Mouse (Mus musculus) hindbrain, embryonic 12.5 days (tissue): ENCODE data around the gene Trim30b. TPM values are rescaled to one million over a fixed set of nuclear protein-coding genes. Genes with fewer than 3 reads are reported as not detected.
"Not testable (repeated sequence)": the region's sequence is repeated elsewhere in the genome, so short reads cannot be mapped to it uniquely, and the experiment has no call there.

Experiments
- ATAC-seq: fragments of 200-750 bp; cut with Nextera tagmentation; 2 replicates; pipeline ENCODE4 v1.8.0; 2017; ENCODE audit warnings: moderate TSS enrichment; ENCODE audit not compliant: low FRiP score
- H3K27ac ChIP-seq: fragments of 300-500 bp; sonication (generic); 2 replicates; pipeline ENCODE4 v1.5.1; 2016; ENCODE audit warnings: mild to moderate bottlenecking
- H3K27me3 ChIP-seq: fragments of 300-500 bp; sonication (generic); 2 replicates; pipeline ENCODE4 v1.6.1; 2016; ENCODE audit warnings: mild to moderate bottlenecking
- H3K36me3 ChIP-seq: fragments of 300-500 bp; sonication (generic); 2 replicates; pipeline ENCODE4 v1.6.1; 2016; ENCODE audit warnings: mild to moderate bottlenecking
- H3K4me1 ChIP-seq: fragments of 300-500 bp; sonication (generic); 2 replicates; pipeline ENCODE4 v1.6.1; 2016
- H3K4me2 ChIP-seq: fragments of 300-500 bp; sonication (generic); replicated peaks from 2 replicates; pipeline ENCODE4 v1.6.1; 2016; ENCODE audit warnings: mild to moderate bottlenecking
- H3K4me3 ChIP-seq: fragments of 300-500 bp; sonication (generic); 2 replicates; pipeline ENCODE4 v1.5.1; 2016; ENCODE audit warnings: mild to moderate bottlenecking
- H3K9ac ChIP-seq: fragments of 300-500 bp; sonication (generic); 2 replicates; pipeline ENCODE4 v1.6.1; 2016; ENCODE audit warnings: mild to moderate bottlenecking, moderate library complexity
- H3K9me3 ChIP-seq: fragments of 300-500 bp; sonication (generic); replicated peaks from 2 replicates; pipeline ENCODE4 v1.6.1; 2016; ENCODE audit warnings: mild to moderate bottlenecking
- WGBS: fragments of 180-500 bp; shearing (Covaris S2); methylation state at CpG from one replicate; pipeline ENCODE4 v1.1.7; 2016; 5-methylcytosine and 5-hydroxymethylcytosine counted together
- polyA plus RNA-seq: library from polyadenylated mRNA; unstranded; fragments of >200 nt; fragmentation: Nextera tagmentation; extraction: Ambion mirVana; gene quantifications from 2 replicates; pipeline ENCODE4 v1.2.1, GENCODE M21; 2016

Gene Trim30b
- polyA plus RNA-seq, result not detected in 2 replicates

DNA sequence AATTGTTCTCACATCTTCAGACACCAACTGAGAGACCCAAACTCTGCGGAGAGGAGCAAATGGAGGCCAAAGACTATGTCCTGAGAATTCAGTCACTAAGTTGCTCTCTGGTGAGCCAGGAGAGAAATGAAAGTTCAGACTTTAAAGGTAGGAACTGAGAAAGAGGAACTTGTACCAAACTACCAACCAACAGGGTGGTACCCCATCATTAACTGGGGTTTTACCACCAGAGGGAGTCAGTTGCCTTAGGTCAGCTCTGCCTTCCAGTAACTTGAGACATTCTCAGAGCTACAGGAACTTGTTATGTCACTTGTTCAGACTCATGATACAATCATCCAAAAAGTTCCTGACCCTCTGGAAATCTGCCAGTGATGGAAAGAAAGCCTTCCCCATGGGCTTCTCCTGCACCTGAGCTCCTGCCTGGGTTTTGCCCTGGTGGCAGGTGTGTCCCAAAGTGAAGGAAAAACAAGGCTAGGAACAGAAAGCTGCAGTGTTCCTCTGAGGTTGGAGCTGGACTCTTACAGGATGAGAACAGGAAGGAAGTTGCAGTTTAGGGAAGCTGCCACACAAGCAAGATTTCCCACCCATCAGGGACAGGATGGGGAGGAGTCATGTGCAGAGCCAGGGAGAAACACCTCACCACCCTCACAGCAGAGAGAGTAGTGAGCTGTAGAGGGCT is at the start of gene Trim30b:
Gene Trim30b (minus strand): TSS at position 149 of the 679 bp plus-strand sequence.
- H3K4me1 ChIP-seq, result no peaks in the 10 kb centered on the region
- no peaks in the 10 kb centered on the region for H3K9me3 ChIP-seq
- H3K9ac ChIP-seq, result no peak within 1 kb of the TSS
- 65% methylated on average over 1 of the region's 1 CpGs for WGBS
- H3K27ac ChIP-seq, result no peak within 1 kb of the TSS
- ATAC-seq, result no peak
- no peak within 1 kb of the TSS for H3K4me2 ChIP-seq
- H3K27me3 ChIP-seq, result no peaks in the 10 kb centered on the region
- H3K4me3 ChIP-seq, result no peak within 1 kb of the TSS
- H3K36me3 ChIP-seq, result no peaks in the 10 kb centered on the region

DNA sequence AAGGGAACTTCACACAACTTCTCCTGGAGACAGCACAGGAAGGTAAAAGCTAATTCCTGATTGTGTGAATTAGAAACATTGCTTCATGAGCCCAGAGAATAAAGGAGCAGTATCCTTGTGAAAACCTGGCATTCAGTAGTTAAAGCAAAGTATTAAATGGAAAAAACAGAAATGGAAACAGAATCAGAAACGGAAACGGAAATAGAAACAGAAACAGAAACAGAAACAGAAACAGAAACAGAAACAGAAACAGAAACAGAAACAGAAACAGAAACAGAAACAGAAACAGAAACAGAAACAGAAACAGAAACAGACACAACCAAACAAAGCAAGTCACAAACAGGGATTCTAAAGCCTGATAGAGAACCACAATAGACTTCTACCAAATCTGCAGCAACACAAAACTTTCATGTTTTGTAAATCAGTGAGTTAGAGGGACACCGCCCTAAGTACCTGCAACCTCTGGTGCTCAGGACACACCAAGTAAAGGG is 34.8 kb upstream of the Trim30b start:
- Histone ChIP-seq H3K27ac (no peak overlapping the region), H3K9ac (no peak overlapping the region), H3K4me2 (no peak overlapping the region), H3K36me3 (no peaks in the 10 kb centered on the region), H3K4me3 (no peak overlapping the region), H3K4me1 (no peaks in the 10 kb centered on the region), H3K9me3 (no peaks in the 10 kb centered on the region), H3K27me3 (no peaks in the 10 kb centered on the region)
- WGBS, result 88% methylated on average over 3 of the region's 3 CpGs
- no peak for ATAC-seq

DNA sequence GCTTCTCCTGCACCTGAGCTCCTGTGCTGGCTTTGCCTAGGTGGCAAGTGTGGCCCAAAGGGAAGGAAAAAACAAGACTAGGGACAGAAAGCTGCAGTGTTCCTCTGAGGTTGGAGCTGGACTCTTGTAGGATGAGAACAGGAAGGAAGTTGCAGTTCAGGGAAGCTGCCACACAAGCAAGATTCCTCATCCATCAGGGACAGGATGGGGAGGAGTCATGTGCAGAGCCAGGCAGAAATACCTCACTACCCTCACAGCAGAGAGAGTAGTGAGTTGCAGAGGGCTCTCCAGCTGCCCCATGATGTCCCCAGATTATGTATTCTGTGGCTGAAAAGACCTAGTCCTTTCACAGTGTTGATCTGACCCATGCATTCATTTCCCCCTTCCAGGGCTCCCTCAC is 31.5 kb upstream of the Trim30b start:
- Histone ChIP-seq H3K4me3 (no peak overlapping the region), H3K27ac (no peak overlapping the region), H3K4me1 (no peaks in the 10 kb centered on the region), H3K9ac (no peak overlapping the region), H3K36me3 (no peaks in the 10 kb centered on the region), H3K27me3 (no peaks in the 10 kb centered on the region), H3K4me2 (no peak overlapping the region), H3K9me3 (no peaks in the 10 kb centered on the region)
- no peak for ATAC-seq

DNA sequence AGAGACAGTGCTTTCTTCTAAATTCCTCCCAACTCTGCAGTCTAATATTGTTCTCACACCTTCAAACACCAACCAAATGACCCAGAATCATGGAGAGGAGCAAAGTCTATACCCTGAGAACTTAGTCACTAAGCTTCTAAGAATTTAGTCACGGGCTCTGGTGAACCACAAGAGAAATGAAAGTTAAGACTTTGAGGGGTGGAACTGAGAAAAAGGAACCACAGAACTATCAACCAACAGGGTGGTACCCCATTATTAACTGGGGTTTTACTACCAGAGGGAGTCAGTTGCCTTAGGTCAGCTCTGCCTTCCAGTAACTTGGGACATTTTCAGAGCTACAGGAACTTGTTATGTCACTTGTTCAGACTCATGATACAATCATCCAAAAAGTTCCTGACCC is 31.0 kb upstream of the Trim30b start, which contains the start of gene Trim30c:
Gene Trim30c (minus strand): TSS at position 140 of the 400 bp plus-strand sequence.
- H3K4me2 ChIP-seq, result no peak within 1 kb of the TSS
- H3K36me3 ChIP-seq, result no peaks in the 10 kb centered on the region
- H3K4me3 ChIP-seq, result no peak within 1 kb of the TSS
- H3K27ac ChIP-seq, result no peak within 1 kb of the TSS
- H3K9ac ChIP-seq, result no peak within 1 kb of the TSS
- no peaks in the 10 kb centered on the region for H3K9me3 ChIP-seq
- no peak for ATAC-seq
- 93% methylated on average over 1 of the region's 1 CpGs for WGBS
- H3K4me1 ChIP-seq, result no peaks in the 10 kb centered on the region
- H3K27me3 ChIP-seq, result no peaks in the 10 kb centered on the region

DNA sequence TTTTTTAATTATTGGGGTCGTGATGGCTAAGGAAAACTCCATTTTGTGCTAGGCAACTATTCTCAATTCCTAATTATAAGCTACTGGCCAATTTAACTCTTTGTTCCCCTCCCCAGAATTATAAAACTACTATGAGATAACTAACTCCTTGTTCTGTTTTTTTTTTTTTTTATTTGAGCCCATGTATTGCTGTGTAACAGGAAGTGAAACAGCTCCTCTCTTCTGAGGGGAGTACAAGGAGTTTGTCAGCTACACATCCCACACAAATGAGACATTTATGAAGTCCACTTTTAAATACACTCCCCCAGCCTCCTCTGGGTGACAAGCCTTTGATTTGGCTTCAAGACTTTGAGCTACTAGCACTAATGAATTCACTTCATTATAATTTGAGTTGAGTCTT is 28.8 kb upstream of the Trim30b start:
- no peak overlapping the region for H3K27ac ChIP-seq
- H3K9ac ChIP-seq, result no peak overlapping the region
- H3K9me3 ChIP-seq, result no peaks in the 10 kb centered on the region
- no peak for ATAC-seq
- no peaks in the 10 kb centered on the region for H3K4me1 ChIP-seq
- H3K4me2 ChIP-seq, result no peak overlapping the region
- no peaks in the 10 kb centered on the region for H3K27me3 ChIP-seq
- no peak overlapping the region for H3K4me3 ChIP-seq
- no peaks in the 10 kb centered on the region for H3K36me3 ChIP-seq
- 79% methylated on average over 1 of the region's 1 CpGs for WGBS

DNA sequence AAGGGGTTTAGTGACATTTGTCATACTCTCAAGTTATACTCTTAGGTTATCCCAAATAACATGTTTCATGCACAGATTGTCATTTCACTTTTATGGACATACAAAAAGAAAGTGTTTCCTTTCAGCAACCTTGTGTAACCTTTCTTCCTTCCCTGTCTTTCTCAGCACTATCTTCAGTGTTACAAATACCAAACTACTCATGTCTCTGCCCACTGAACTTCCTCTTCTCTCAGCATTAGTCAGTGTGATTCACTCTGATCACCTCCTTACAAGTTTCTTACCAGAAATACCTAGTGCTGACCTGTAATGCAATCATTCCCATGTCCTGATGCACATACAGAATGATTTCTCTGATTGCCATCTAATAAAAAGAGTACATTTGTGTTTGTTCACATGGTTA is 3.3 kb downstream of the Trim30b start:
- Histone ChIP-seq H3K27ac (no peak overlapping the region), H3K4me3 (no peak overlapping the region), H3K36me3 (no peaks in the 10 kb centered on the region), H3K4me2 (no peak overlapping the region), H3K4me1 (no peaks in the 10 kb centered on the region), H3K9me3 (no peaks in the 10 kb centered on the region), H3K9ac (no peak overlapping the region), H3K27me3 (no peaks in the 10 kb centered on the region)
- ATAC-seq, result no peak

DNA sequence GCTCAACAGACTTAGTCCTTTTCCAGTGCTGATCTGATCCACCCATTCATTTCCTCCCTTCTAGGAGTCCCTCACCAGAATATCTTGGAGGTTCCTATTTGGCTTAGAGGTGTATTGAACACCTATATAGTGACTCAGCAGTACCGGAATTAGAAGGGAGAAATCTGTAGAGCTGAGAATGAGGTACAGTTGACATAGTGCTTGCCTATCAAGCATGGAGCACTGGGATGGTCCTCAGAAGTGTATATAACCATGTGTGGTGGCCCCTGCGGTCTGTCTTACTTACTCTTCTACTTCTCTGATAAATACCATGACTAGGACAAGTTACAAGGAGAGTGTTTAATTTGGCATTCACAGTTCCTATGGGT is 16.1 kb downstream of the Trim30b start:
- Histone ChIP-seq H3K4me3 (no peak overlapping the region), H3K36me3 (no peaks in the 10 kb centered on the region), H3K9me3 (no peaks in the 10 kb centered on the region), H3K9ac (no peak overlapping the region), H3K4me2 (no peak overlapping the region), H3K4me1 (no peaks in the 10 kb centered on the region), H3K27ac (no peak overlapping the region), H3K27me3 (no peaks in the 10 kb centered on the region)
- ATAC-seq, result no peak; the same call in 1 of the 2 replicates
- 89% methylated on average over 2 of the region's 2 CpGs for WGBS

DNA sequence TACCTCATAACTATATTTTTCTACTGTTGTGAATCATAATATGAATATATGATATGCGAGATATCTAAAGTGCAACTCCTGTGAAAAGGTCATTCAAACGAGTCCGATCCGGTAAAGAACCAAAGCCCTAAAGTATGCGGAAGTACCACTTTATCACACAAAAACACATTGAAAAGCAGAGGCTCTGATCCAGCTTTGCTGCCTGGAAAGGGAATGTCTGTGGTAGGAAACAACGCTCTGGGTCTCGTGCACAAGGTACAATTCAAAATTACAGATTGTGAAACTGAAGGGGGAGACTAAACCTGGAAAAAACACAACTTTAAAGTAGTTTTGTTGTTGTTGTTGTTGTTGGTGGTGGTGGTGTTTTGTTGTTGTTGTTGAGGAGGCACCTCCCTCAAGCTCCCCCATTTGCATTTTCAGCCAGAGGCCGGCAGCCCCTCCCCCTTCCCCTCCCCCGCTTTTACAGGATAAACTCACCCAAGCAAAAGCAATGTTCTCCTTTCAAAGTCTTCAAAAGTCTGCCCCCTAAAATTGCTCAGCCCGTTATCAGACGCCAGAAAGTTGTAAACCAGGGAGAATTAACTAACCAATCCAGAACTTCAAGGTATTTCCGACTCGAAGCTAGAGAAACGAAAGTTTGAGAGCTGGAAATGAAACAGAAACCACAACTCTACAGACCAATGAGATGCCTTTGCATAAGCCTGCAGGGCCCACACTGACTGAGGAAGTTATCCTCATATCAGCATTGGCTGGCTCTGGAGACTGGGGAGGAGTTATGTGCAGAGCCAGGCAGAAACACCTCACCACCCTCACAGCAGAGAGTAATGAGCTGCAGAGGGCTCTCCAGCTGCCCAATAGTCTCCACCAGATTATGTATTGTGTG is 16.7 kb downstream of the Trim30b start, which contains the start of gene Trim12c:
Gene Trim12c (minus strand): TSS at position 646 of the 883 bp plus-strand sequence.
- Histone ChIP-seq H3K4me1 (no peaks in the 10 kb centered on the region), H3K27ac (no peak within 1 kb of the TSS), H3K4me3 (peak within 1 kb of the TSS; percentile 23), H3K9me3 (no peaks in the 10 kb centered on the region), H3K27me3 (no peaks in the 10 kb centered on the region), H3K9ac (no peak within 1 kb of the TSS), H3K36me3 (no peaks in the 10 kb centered on the region), H3K4me2 (peak within 1 kb of the TSS; percentile 43)
- ATAC-seq, result peak; percentile 93
- WGBS, result 12% methylated on average over 13 of the region's 14 CpGs

DNA sequence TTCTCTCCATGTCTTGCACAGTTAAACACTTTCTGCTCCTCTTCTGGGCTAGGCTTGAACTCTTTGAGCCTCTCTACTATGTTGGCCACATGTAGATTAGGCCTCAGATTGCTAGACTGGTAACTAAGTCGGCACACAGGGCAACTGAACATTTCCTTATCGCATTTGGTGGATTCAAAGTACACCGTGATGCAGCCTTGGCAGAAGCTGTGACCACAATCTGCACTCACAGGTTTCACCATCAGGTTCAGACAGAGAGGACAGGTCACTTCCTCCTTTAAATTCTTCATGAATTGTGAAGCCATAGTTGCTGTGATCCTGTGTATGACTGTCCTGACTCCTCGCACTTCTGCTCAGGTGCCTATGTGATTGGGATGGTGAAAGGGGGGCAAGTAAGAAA is 21.6 kb downstream of the Trim30b start:
- H3K4me2 ChIP-seq, H3K36me3 ChIP-seq, H3K27me3 ChIP-seq, H3K9ac ChIP-seq, ATAC-seq, H3K27ac ChIP-seq, H3K9me3 ChIP-seq, H3K4me1 ChIP-seq, H3K4me3 ChIP-seq: not testable (repeated sequence)
- WGBS, result 91% methylated on average over 4 of the region's 4 CpGs

DNA sequence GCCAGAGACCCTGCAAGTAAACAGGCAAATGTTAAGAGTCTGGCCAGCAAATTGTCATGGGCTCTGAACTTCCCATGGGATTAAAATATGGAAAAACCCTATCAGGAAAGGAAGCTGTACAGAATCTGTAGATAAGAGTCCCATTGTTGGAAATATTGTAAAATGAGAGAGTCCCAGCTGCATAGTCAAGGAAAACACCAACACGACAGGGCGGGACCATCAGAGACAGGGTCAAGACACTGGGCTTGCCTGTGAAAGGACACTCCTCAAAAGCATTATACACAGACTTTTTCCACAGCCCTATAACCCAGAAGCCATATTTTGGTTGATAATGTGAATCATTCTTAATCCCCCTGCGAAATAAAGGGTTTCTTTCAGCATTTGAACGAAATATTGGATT is 28.9 kb downstream of the Trim30b start:
- H3K4me1 ChIP-seq, H3K36me3 ChIP-seq, H3K9me3 ChIP-seq, H3K4me3 ChIP-seq, H3K27me3 ChIP-seq, H3K4me2 ChIP-seq, ATAC-seq, H3K27ac ChIP-seq, H3K9ac ChIP-seq: not testable (repeated sequence)
- 96% methylated on average over 4 of the region's 4 CpGs for WGBS

DNA sequence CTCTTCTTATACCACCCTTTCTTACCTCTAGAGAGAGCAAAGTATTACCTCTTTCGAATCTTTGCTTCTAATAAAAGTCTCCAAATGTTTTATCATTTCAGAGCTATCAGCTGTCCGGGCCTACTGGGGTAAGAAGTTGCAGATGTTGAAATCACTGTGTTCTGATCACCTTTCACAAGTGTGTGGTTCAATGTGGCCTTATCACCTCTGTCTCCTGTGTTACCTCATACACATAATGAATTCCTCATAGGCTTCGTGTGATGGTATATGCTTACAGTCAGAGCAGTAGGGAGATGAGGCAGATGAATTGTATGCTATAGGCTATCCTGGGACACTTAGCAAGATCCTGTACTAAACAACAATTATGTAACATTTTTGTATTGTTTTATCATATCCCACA is 34.1 kb downstream of the Trim30b start:
- H3K27ac ChIP-seq, H3K27me3 ChIP-seq, H3K4me1 ChIP-seq, H3K4me2 ChIP-seq, H3K9me3 ChIP-seq, ATAC-seq, H3K36me3 ChIP-seq, H3K9ac ChIP-seq, H3K4me3 ChIP-seq: not testable (repeated sequence)
- WGBS, result 85% methylated on average over 3 of the region's 3 CpGs

DNA sequence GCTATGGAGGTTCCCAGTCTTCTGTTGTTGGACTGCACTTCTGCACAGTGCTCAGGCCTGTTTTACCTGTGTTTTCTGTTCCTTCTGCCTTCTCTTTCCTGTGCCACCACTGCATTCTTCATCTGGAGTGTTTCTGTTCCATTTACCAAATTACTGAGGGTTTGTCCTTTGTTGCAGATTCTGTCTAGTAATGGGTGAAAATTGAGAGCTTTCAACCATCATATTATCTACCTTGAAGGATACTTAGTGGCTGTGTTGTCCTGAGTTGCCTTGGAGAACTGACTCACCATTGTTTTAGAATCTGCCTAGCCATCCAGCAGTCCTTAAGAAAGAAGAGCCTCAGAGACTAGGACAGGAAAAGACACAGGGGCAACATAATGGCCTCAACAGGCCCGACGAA is 40.5 kb downstream of the Trim30b start, which contains the start of gene Trim34b:
Gene Trim34b (plus strand): TSS at position 301 of the 400 bp plus-strand sequence.
- H3K4me3 ChIP-seq, H3K4me1 ChIP-seq, H3K27me3 ChIP-seq, ATAC-seq, H3K36me3 ChIP-seq, H3K27ac ChIP-seq, H3K9ac ChIP-seq, H3K9me3 ChIP-seq, H3K4me2 ChIP-seq: not testable (repeated sequence)
- WGBS, result 94% methylated on average over 2 of the region's 2 CpGs
